Mouse (Mus musculus) intestine, embryonic 14.5 days (tissue): ENCODE results near the gene Snrpg. TPM values are rescaled to one million over a fixed set of nuclear protein-coding genes. Genes with fewer than 3 reads are reported as not detected.
"Not testable (repeated sequence)": the region's sequence is repeated elsewhere in the genome, so short reads cannot be mapped to it uniquely, and the experiment has no call there.

ENCODE experiments used
- ATAC-seq: fragments of 200-750 bp; cut with Nextera tagmentation; replicated peaks from 2 replicates; pipeline ENCODE4 v1.8.0; 2017; ENCODE audit warnings: low read depth, moderate number of reproducible peaks, moderate TSS enrichment, moderate library complexity; ENCODE audit not compliant: low FRiP score, low TSS enrichment
- DNase-seq: peaks from one replicate; pipeline ENCODE4 v3.0.0-alpha.2; 2018; ENCODE audit warnings: low spot score
- H3K27ac ChIP-seq: fragments of 300-500 bp; sonication (generic); 2 replicates; pipeline ENCODE4 v1.5.1; 2014; ENCODE audit warnings: low read depth, mild to moderate bottlenecking, control low read depth
- H3K27me3 ChIP-seq: fragments of 300-500 bp; sonication (generic); replicated peaks from 2 replicates; pipeline ENCODE4 v1.6.1; 2014; ENCODE audit warnings: low read length, control low read depth; ENCODE audit not compliant: control insufficient read depth, insufficient read depth
- H3K36me3 ChIP-seq: fragments of 300-500 bp; sonication (generic); 2 replicates; pipeline ENCODE4 v1.6.1; 2014; ENCODE audit warnings: low read length, control low read depth; ENCODE audit not compliant: control insufficient read depth, insufficient read depth
- H3K4me1 ChIP-seq: fragments of 300-500 bp; sonication (generic); replicated peaks from 2 replicates; pipeline ENCODE4 v1.6.1; 2014; ENCODE audit warnings: low read length, control low read depth, mixed read lengths; ENCODE audit not compliant: control insufficient read depth, insufficient read depth
- H3K4me2 ChIP-seq: fragments of 300-500 bp; sonication (generic); 2 replicates; pipeline ENCODE4 v1.6.1; 2014; ENCODE audit warnings: low read length
- H3K4me3 ChIP-seq: fragments of 300-500 bp; sonication (generic); 2 replicates; pipeline ENCODE4 v1.5.1; 2014; ENCODE audit warnings: low read depth, low read length, control low read depth, mixed read lengths
- H3K9ac ChIP-seq: fragments of 300-500 bp; sonication (generic); 2 replicates; pipeline ENCODE4 v1.6.1; 2014; ENCODE audit warnings: mild to moderate bottlenecking, low read length
- H3K9me3 ChIP-seq: fragments of 300-500 bp; sonication (generic); 2 replicates; pipeline ENCODE4 v1.6.1; 2016; ENCODE audit warnings: low read length, control low read depth; ENCODE audit not compliant: control insufficient read depth
- WGBS: fragments of 180-500 bp; shearing (Covaris S2); extraction: QIAGEN DNeasy Blood & Tissue Kit; methylation state at CpG from one replicate; pipeline ENCODE4 v1.1.7; 2014; 5-methylcytosine and 5-hydroxymethylcytosine counted together
- polyA plus RNA-seq: library from polyadenylated mRNA; unstranded; fragments of >200 nt; fragmentation: Nextera tagmentation; extraction: Ambion mirVana; gene quantifications from 2 replicates; pipeline ENCODE4 v1.2.1, GENCODE M21; 2014

The Snrpg gene
- polyA plus RNA-seq, 1 experiment from 2014 or later = 872 TPM

DNA sequence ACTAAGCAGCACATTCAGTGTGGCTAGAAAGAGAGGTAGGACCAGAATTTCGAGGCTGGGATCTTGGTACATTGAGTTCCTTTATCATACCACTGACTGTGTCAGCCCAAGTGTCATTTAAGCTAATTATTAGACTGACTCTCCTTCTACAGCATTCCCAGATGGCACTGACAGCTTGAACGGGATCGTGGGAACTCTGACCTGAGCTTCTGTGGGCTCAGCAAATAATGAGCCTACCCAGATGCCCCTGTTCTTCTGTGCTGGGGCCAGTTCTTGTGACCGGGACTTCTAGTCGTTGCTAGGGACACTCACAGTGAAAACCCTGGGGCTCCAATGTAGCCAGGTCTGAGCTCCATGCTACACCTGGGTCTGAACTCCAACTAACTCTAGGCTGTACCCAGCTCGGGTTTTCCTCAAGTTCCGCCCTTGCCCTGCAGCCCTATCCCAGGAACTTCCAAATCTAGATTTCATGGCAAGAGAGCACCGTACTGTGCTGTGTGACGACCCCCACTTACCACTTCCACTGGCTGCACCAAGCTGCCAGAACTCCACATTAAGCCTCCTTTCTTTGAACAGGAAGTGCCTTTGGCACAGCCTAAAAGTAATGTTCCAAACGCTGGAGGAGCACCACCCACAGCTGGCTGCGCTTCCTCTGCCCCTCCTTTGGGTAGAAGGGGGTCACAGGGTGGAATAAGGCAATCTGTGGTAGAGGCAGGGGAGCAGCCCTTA lies 35.8 kb upstream of the Snrpg start:
- no peak for ATAC-seq
- Histone ChIP-seq H3K4me2 (no peak overlapping the region), H3K9me3 (no peaks in the 10 kb centered on the region), H3K4me1 (no peaks in the 10 kb centered on the region; the same call in 1 of the 2 replicates), H3K9ac (no peak overlapping the region), H3K27ac (no peak overlapping the region), H3K36me3 (no peaks in the 10 kb centered on the region), H3K27me3 (no peaks in the 10 kb centered on the region), H3K4me3 (no peak overlapping the region)
- 68% methylated on average over 11 of the region's 11 CpGs for WGBS
- DNase-seq = no peak

GRCm38 (mm10) chr6:86335860-86336259 lies 35.2 kb upstream of the Snrpg start:
- Histone ChIP-seq H3K9ac (no peak overlapping the region), H3K9me3 (no peaks in the 10 kb centered on the region), H3K27me3 (no peaks in the 10 kb centered on the region), H3K4me2 (no peak overlapping the region), H3K36me3 (no peaks in the 10 kb centered on the region), H3K4me3 (no peak overlapping the region), H3K27ac (no peak overlapping the region), H3K4me1 (no peaks in the 10 kb centered on the region; the same call in 1 of the 2 replicates)
- ATAC-seq (no peak), DNase-seq (no peak)
- 75% methylated on average over 5 of the region's 5 CpGs for WGBS

GRCm38 (mm10) chr6:86336340-86336739 lies 34.8 kb upstream of the Snrpg start:
- not testable (repeated sequence) for H3K27ac ChIP-seq, H3K36me3 ChIP-seq, H3K4me3 ChIP-seq, H3K4me1 ChIP-seq, ATAC-seq, H3K9ac ChIP-seq, DNase-seq, H3K27me3 ChIP-seq, H3K4me2 ChIP-seq, H3K9me3 ChIP-seq
- 82% methylated on average over 4 of the region's 4 CpGs for WGBS

- H3K4me1 ChIP-seq = no peaks in the 10 kb centered on the region
- H3K4me3 ChIP-seq = no peak overlapping the region
- WGBS = 27% methylated on average over 7 of the region's 7 CpGs
- DNase-seq = no peak
- H3K27me3 ChIP-seq = no peaks in the 10 kb centered on the region
- H3K36me3 ChIP-seq = no peaks in the 10 kb centered on the region
- no peak overlapping the region for H3K4me2 ChIP-seq
- H3K9ac ChIP-seq = no peak overlapping the region
- ATAC-seq = no peak
- H3K27ac ChIP-seq = no peak overlapping the region
- no peaks in the 10 kb centered on the region for H3K9me3 ChIP-seq
Measured at GRCm38 (mm10) chr6:86343656-86344055, 27.4 kb upstream of the Snrpg start.

DNA sequence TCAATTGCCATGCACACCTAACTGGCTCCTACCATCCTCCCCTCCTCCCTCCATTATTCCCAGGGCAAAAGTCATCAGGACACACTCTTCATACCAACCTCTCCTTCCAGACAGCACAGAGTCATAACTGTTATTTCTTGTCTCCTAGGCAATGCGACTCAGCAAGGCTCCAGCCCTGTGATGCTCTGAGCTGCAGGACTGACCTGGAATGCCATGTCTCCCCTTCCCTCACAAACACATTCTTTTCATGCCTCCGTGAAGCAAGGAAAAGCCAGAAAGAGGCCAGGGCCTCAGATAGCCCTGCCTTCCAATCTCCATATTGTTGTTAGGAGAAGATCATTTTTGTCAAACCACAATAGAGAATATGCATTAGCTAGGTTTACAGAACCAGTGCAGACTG lies 25.0 kb upstream of the Snrpg start:
- Histone ChIP-seq H3K4me1 (no peaks in the 10 kb centered on the region), H3K27ac (no peak overlapping the region), H3K4me2 (no peak overlapping the region), H3K27me3 (no peaks in the 10 kb centered on the region), H3K4me3 (no peak overlapping the region), H3K9me3 (no peaks in the 10 kb centered on the region), H3K9ac (no peak overlapping the region), H3K36me3 (no peaks in the 10 kb centered on the region)
- ATAC-seq = no peak
- DNase-seq = no peak
- 35% methylated on average over 2 of the region's 2 CpGs for WGBS

DNA sequence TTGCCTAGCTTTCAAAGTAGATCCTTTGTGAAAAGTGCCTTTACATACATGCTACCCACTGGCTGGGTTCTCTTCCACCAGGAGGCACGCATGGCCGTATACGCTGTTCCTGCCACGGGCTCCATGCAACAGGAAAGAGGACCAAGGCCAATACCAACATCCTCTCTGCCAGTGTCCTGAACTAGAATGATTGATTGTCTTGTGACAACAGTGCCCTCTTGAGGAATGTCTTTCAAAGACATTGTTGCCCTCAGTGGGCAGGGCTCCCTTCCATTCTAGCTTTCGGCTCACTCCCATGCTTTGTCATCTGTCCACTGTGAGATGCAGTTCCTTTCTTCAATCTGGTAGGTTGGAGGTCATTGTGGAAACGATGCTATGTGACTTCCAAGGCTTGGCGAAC lies 21.8 kb upstream of the Snrpg start:
- DNase-seq = no peak
- ATAC-seq = no peak

GRCm38 (mm10) chr6:86354948-86355347 lies 16.2 kb upstream of the Snrpg start:
- no peaks in the 10 kb centered on the region for H3K9me3 ChIP-seq
- H3K9ac ChIP-seq = no peak overlapping the region
- DNase-seq (no peak), ATAC-seq (no peak)
- H3K27ac ChIP-seq = no peak overlapping the region
- no peak overlapping the region for H3K4me2 ChIP-seq
- WGBS = 61% methylated on average over 3 of the region's 3 CpGs
- H3K27me3 ChIP-seq = no peaks in the 10 kb centered on the region
- H3K36me3 ChIP-seq = no peaks in the 10 kb centered on the region
- H3K4me3 ChIP-seq = no peak overlapping the region
- H3K4me1 ChIP-seq = no peaks in the 10 kb centered on the region

More for the DNA sequence above, 21.8 kb upstream of the Snrpg start:
- no peaks in the 10 kb centered on the region for H3K27me3 ChIP-seq
- no peak overlapping the region for H3K27ac ChIP-seq
- no peaks in the 10 kb centered on the region for H3K4me1 ChIP-seq
- no peaks in the 10 kb centered on the region for H3K36me3 ChIP-seq
- no peak overlapping the region for H3K9ac ChIP-seq
- H3K9me3 ChIP-seq = no peaks in the 10 kb centered on the region
- H3K4me3 ChIP-seq = no peak overlapping the region
- 67% methylated on average over 7 of the region's 7 CpGs for WGBS
- no peak overlapping the region for H3K4me2 ChIP-seq

- no peak overlapping the region for H3K4me2 ChIP-seq
- H3K9ac ChIP-seq = no peak overlapping the region
- no peak overlapping the region for H3K27ac ChIP-seq
- no peak overlapping the region for H3K4me3 ChIP-seq
- no peaks in the 10 kb centered on the region for H3K4me1 ChIP-seq
- no peaks in the 10 kb centered on the region for H3K9me3 ChIP-seq
- 70% methylated on average over 9 of the region's 9 CpGs for WGBS
- DNase-seq (no peak), ATAC-seq (no peak)
- H3K27me3 ChIP-seq = no peaks in the 10 kb centered on the region
- H3K36me3 ChIP-seq = no peaks in the 10 kb centered on the region
Measured at GRCm38 (mm10) chr6:86356956-86357355, 14.1 kb upstream of the Snrpg start.

DNA sequence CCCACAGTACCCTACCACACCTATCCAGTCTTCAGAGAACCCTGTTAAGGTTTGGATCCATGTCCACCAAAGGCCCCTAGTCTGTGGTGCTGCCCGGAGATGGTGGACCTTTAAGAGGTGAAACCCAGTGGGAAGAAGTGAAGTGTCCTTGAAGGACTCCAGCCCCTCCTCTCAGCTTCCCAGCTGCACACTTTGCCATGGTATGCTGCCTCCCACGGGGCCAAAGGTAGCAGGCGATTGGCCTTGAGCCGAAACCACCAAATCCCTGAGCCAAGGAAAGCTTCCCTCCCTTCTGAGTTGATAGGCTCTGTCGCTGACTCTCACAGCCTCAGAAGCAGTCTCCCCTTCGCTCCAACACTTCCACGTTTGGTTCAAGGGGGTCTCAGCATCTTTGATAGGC lies 10.4 kb upstream of the Snrpg start:
- Histone ChIP-seq H3K4me3 (no peak overlapping the region), H3K27ac (no peak overlapping the region), H3K36me3 (no peaks in the 10 kb centered on the region), H3K9me3 (no peaks in the 10 kb centered on the region), H3K4me1 (no peaks in the 10 kb centered on the region), H3K4me2 (no peak overlapping the region), H3K9ac (no peak overlapping the region), H3K27me3 (no peaks in the 10 kb centered on the region)
- 60% methylated on average over 7 of the region's 7 CpGs for WGBS
- no peak for DNase-seq
- no peak for ATAC-seq
